Comparison of ENCODE assay signal across 10 mouse cellular contexts in genomic region chr7:27604661-27605348, GRCm38 (mm10). TPM values are rescaled to one million over a fixed set of nuclear protein-coding genes. Genes with fewer than 3 reads are reported as not detected.
A peak's percentile ranks its signal among the peaks of the same experiment; 100 is the strongest.
DNase-seq lines count a peak whose midpoint lies in the region; ATAC-seq and TF ChIP-seq lines count a peak whose summit lies in the region.
"Had no signal": no experiment of that assay in that cellular context is flagged by ENCODE, and none has a peak within 500 bp of the region (broad histone marks: within the 10 kb centered on the region; RNA-seq: fewer than 3 reads in every experiment).

No protein-coding gene starts in this region.

- 36% methylated on average over 5 of the region's 5 CpGs for WGBS in heart, embryonic 13.5 days
- 48% methylated on average over 5 of the region's 5 CpGs for whole genome bisulfite sequencing in lung, postnatal 0 days
- WGBS in forebrain, embryonic 16.5 days: 45% methylated on average over 5 of the region's 5 CpGs
- WGBS in stomach, embryonic 14.5 days: 45% methylated on average over 5 of the region's 5 CpGs

- H3K4me1 ChIP-seq in heart, embryonic 13.5 days: peaks cover 100% of the 10 kb centered on the region
- H3K4me1 ChIP-seq in lung, postnatal 0 days (ENCODE audit: insufficient read depth, low read depth, low read length): peaks cover 50% of the 10 kb centered on the region
- peaks cover 57% of the 10 kb centered on the region for H3K4me1 ChIP-seq in forebrain, embryonic 16.5 days (replicated peaks; ENCODE audit: control insufficient read depth, insufficient read depth, low read length)
- peaks cover 31% of the 10 kb centered on the region for H3K4me1 ChIP-seq in stomach, embryonic 14.5 days (ENCODE audit: control insufficient read depth, insufficient read depth, low read length)

- TF ChIP-seq CTCF in lung, postnatal 0 days (IDR thresholded peaks at IDR 0.05): no peak

- H3K27ac ChIP-seq in heart, embryonic 13.5 days (replicated peaks): peak overlapping the region; percentile 81
- H3K27ac ChIP-seq in lung, postnatal 0 days (ENCODE audit: low read length): peak overlapping the region; percentile 66
- peak overlapping the region; percentile 88 for H3K27ac ChIP-seq in forebrain, embryonic 16.5 days (ENCODE audit: low read length)
- 0 out of 2 replicates have a peak overlapping the region, but pooled peaks have one; percentile 23 for H3K27ac ChIP-seq in stomach, embryonic 14.5 days (ENCODE audit: low read length)

- ATAC-seq in heart, embryonic 13.5 days (ENCODE audit: extremely low read depth, insufficient number of reproducible peaks, low FRiP score, low TSS enrichment): no peak
- ATAC-seq in lung, postnatal 0 days: peak; percentile 14
- 0 out of 2 replicates have a peak, but pooled peaks have one; percentile 5 for ATAC-seq in forebrain, embryonic 16.5 days
- ATAC-seq in stomach, embryonic 14.5 days (ENCODE audit: insufficient number of reproducible peaks, insufficient read depth, low FRiP score, low read depth): no peak

- no peak for TF ChIP-seq EP300 in lung, postnatal 0 days (IDR thresholded peaks at IDR 0.05)

- peak overlapping the region; percentile 58; the same call in 1 of the 2 replicates for H3K9ac ChIP-seq in heart, embryonic 13.5 days
- H3K9ac ChIP-seq in lung, postnatal 0 days (replicated peaks; ENCODE audit: low read depth): no peak overlapping the region
- H3K9ac ChIP-seq in forebrain, embryonic 16.5 days (replicated peaks; ENCODE audit: low read depth, low read length): no peak overlapping the region; the same call in 1 of the 2 replicates
- H3K9ac ChIP-seq in stomach, embryonic 14.5 days (replicated peaks; ENCODE audit: low read depth, low read length): no peak overlapping the region

- no peaks in the 10 kb centered on the region for H3K9me3 ChIP-seq in heart, embryonic 13.5 days
- no peaks in the 10 kb centered on the region for H3K9me3 ChIP-seq in lung, postnatal 0 days (ENCODE audit: low read length)
- no peaks in the 10 kb centered on the region for H3K9me3 ChIP-seq in forebrain, embryonic 16.5 days (ENCODE audit: control insufficient read depth, low read length)
- no peaks in the 10 kb centered on the region for H3K9me3 ChIP-seq in stomach, embryonic 14.5 days (ENCODE audit: control insufficient read depth, low read depth, low read length)

- peaks cover 14% of the 10 kb centered on the region for H3K36me3 ChIP-seq in heart, embryonic 13.5 days
- H3K36me3 ChIP-seq in lung, postnatal 0 days (ENCODE audit: insufficient read depth, low read length): peaks cover 9% of the 10 kb centered on the region; the same call in 1 of the 2 replicates
- H3K36me3 ChIP-seq in forebrain, embryonic 16.5 days (ENCODE audit: control insufficient read depth, insufficient read depth): no peaks in the 10 kb centered on the region
- H3K36me3 ChIP-seq in stomach, embryonic 14.5 days (ENCODE audit: control insufficient read depth, insufficient read depth, low read length): peaks cover 14% of the 10 kb centered on the region

- no peak overlapping the region for H3K4me3 ChIP-seq in heart, embryonic 13.5 days
- H3K4me3 ChIP-seq in lung, postnatal 0 days (ENCODE audit: low read depth, low read length): no peak overlapping the region
- no peak overlapping the region for H3K4me3 ChIP-seq in forebrain, embryonic 16.5 days (replicated peaks; ENCODE audit: low read length)
- H3K4me3 ChIP-seq in stomach, embryonic 14.5 days (ENCODE audit: low read depth, low read length): no peak overlapping the region

- H3K27me3 ChIP-seq in heart, embryonic 13.5 days (replicated peaks): no peaks in the 10 kb centered on the region
- no peaks in the 10 kb centered on the region for H3K27me3 ChIP-seq in lung, postnatal 0 days (replicated peaks; ENCODE audit: insufficient read depth, low read length)
- H3K27me3 ChIP-seq in forebrain, embryonic 16.5 days (replicated peaks; ENCODE audit: control insufficient read depth, insufficient read depth, low read length): no peaks in the 10 kb centered on the region
- H3K27me3 ChIP-seq in stomach, embryonic 14.5 days (ENCODE audit: control insufficient read depth, insufficient read depth, low read length): no peaks in the 10 kb centered on the region

- DNase-seq in heart, adult 8-10 months (ENCODE audit: low spot score): no peak
- DNase-seq in lung, postnatal 0 days (ENCODE audit: low spot score): peak; percentile 70
- DNase-seq in lung, adult 18-20 months: no peak
- no peak for DNase-seq in kidney, adult 18-20 months
- DNase-seq in adrenal gland, postnatal 4 days (ENCODE audit: low spot score in 2 of 2): no peak

- H3K4me2 ChIP-seq in heart, embryonic 13.5 days: peak overlapping the region; percentile 32; the same call in 1 of the 2 replicates
- H3K4me2 ChIP-seq in lung, postnatal 0 days (replicated peaks; ENCODE audit: low read depth, low read length): no peak overlapping the region
- no peak overlapping the region for H3K4me2 ChIP-seq in forebrain, embryonic 16.5 days (ENCODE audit: low read length)
- no peak overlapping the region for H3K4me2 ChIP-seq in stomach, embryonic 14.5 days (replicated peaks; ENCODE audit: low read depth, low read length)

RNA-seq across cellular contexts. Expression of gene Akt2, which starts 13.5 kb away (rescaled TPM):
- 72.7 and 73.4 TPM in 2 replicates for polyA plus RNA-seq in heart, embryonic 13.5 days (2015; fragmentation: Nextera tagmentation; extraction: Ambion mirVana)
- 100 to 1,000 TPM; 169 to 227 (median 202) TPM for total RNA-seq in heart, adult 8-10 months (2022)
- polyA plus RNA-seq in lung, postnatal 0 days (2015; fragmentation: Nextera tagmentation; extraction: Ambion mirVana): 64.1 and 72.9 TPM in 2 replicates
- polyA plus RNA-seq in forebrain, embryonic 16.5 days (2015; fragmentation: Nextera tagmentation; extraction: Ambion mirVana): 83.7 and 99.3 TPM in 2 replicates
- polyA plus RNA-seq in stomach, embryonic 14.5 days (2014; fragmentation: Nextera tagmentation; extraction: Ambion mirVana): 88.8 and 91.5 TPM in 2 replicates
- 100 to 1,000 TPM; 195 to 220 TPM for total RNA-seq in adrenal gland, postnatal 4 days (2021)

RNA-seq across cellular contexts. Expression of gene Ttc9b, which starts 48.9 kb away (rescaled TPM):
- 0.25 TPM in 1 of 2 replicates, not detected in the other for polyA plus RNA-seq in heart, embryonic 13.5 days (2015; fragmentation: Nextera tagmentation; extraction: Ambion mirVana)
- not detected for total RNA-seq in heart, adult 8-10 months (2022)
- 0.12 TPM in 1 of 2 replicates, not detected in the other for polyA plus RNA-seq in lung, postnatal 0 days (2015; fragmentation: Nextera tagmentation; extraction: Ambion mirVana)
- 56.2 and 65.7 TPM in 2 replicates for polyA plus RNA-seq in forebrain, embryonic 16.5 days (2015; fragmentation: Nextera tagmentation; extraction: Ambion mirVana)
- polyA plus RNA-seq in stomach, embryonic 14.5 days (2014; fragmentation: Nextera tagmentation; extraction: Ambion mirVana): 2.6 and 3.7 TPM in 2 replicates
- total RNA-seq in adrenal gland, postnatal 4 days (2021): 1 to 10 TPM; 1.1 to 1.6 TPM
- total RNA-seq: megakaryocyte-erythroid progenitor cell, adult 5-6 weeks had no signal
- polyA plus RNA-seq: spleen, adult 2 months had no signal

RNA-seq across cellular contexts. Expression of gene 2310022A10Rik, which starts 51.8 kb away (rescaled TPM):
- 30.6 and 34.5 TPM in 2 replicates for polyA plus RNA-seq in heart, embryonic 13.5 days (2015; fragmentation: Nextera tagmentation; extraction: Ambion mirVana)
- total RNA-seq in heart, adult 8-10 months (2022): 10 to 100 TPM; 67.6 to 72.3 (median 70.8) TPM
- polyA plus RNA-seq in lung, postnatal 0 days (2015; fragmentation: Nextera tagmentation; extraction: Ambion mirVana): 10.5 and 12.3 TPM in 2 replicates
- polyA plus RNA-seq in forebrain, embryonic 16.5 days (2015; fragmentation: Nextera tagmentation; extraction: Ambion mirVana): 39.1 and 40.2 TPM in 2 replicates
- 17.6 and 18.4 TPM in 2 replicates for polyA plus RNA-seq in stomach, embryonic 14.5 days (2014; fragmentation: Nextera tagmentation; extraction: Ambion mirVana)
- 10 to 100 TPM; 21.6 to 28.0 TPM for total RNA-seq in adrenal gland, postnatal 4 days (2021)

RNA-seq across cellular contexts. Expression of gene Pld3, which starts 51.8 kb away (rescaled TPM):
- polyA plus RNA-seq in heart, embryonic 13.5 days (2015; fragmentation: Nextera tagmentation; extraction: Ambion mirVana): 62.5 and 65.9 TPM in 2 replicates
- total RNA-seq in heart, adult 8-10 months (2022): 10 to 100 TPM; 26.8 to 33.5 (median 30.5) TPM
- polyA plus RNA-seq in lung, postnatal 0 days (2015; fragmentation: Nextera tagmentation; extraction: Ambion mirVana): 92.4 and 94.5 TPM in 2 replicates
- polyA plus RNA-seq in forebrain, embryonic 16.5 days (2015; fragmentation: Nextera tagmentation; extraction: Ambion mirVana): 109 and 139 TPM in 2 replicates
- 75.6 and 78.7 TPM in 2 replicates for polyA plus RNA-seq in stomach, embryonic 14.5 days (2014; fragmentation: Nextera tagmentation; extraction: Ambion mirVana)
- 100 to 1,000 TPM; 132 to 133 TPM for total RNA-seq in adrenal gland, postnatal 4 days (2021)

Comparison
In these comparisons a context has a peak if more than half of its experiments do, and no peak if none do; other contexts are left out.
1. ATAC-seq: peak in lung, postnatal 0 days (single experiment) and forebrain, embryonic 16.5 days (single experiment); none in heart, embryonic 13.5 days (single experiment) and stomach, embryonic 14.5 days (single experiment).
2. H3K27ac ChIP-seq: peak in every context shown above with its lines; median percentile 88 in forebrain, embryonic 16.5 days; 81 in heart, embryonic 13.5 days; 66 in lung, postnatal 0 days; 23 in stomach, embryonic 14.5 days.
3. RNA of gene Ttc9b, which starts 48.9 kb away (polyA plus RNA-seq): 56.2 to 65.7 TPM in forebrain, embryonic 16.5 days; 2.6 to 3.7 TPM in stomach, embryonic 14.5 days, 0.25 TPM in heart, embryonic 13.5 days and 0.12 TPM in lung, postnatal 0 days; every median in the first group is over 10 times any median in the second.